Mouse (Mus musculus): ENCODE data around the gene Zc3h18.

The Zc3h18 gene

GRCm38 (mm10) chr8:122436146-122436545 is 59.7 kb downstream of the Zc3h18 start:
- DNase-seq (ENCODE audit: low read depth, low spot score): no peak

GRCm38 (mm10) chr8:122436586-122437125 is 60.2 kb downstream of the Zc3h18 start:
- DNase-seq (ENCODE audit: low read depth, low spot score): no peak

GRCm38 (mm10) chr8:122437708-122438331 is 61.4 kb downstream of the Zc3h18 start:
- DNase-seq (ENCODE audit: low read depth, low spot score): no peak

- DNase-seq (ENCODE audit: low read depth, low spot score): no peak
Observed at GRCm38 (mm10) chr8:122439336-122439735, 62.9 kb downstream of the Zc3h18 start.

- DNase-seq (ENCODE audit: low read depth, low spot score): no peak
Observed at GRCm38 (mm10) chr8:122441326-122441725, 64.9 kb downstream of the Zc3h18 start.

- DNase-seq (ENCODE audit: low read depth, low spot score): no peak
Observed at GRCm38 (mm10) chr8:122442356-122442755, 65.9 kb downstream of the Zc3h18 start.

- no peak for DNase-seq (ENCODE audit: low read depth, low spot score)
Observed at GRCm38 (mm10) chr8:122442781-122443180, 66.4 kb downstream of the Zc3h18 start.

GRCm38 (mm10) chr8:122443262-122444006 is 67.0 kb downstream of the Zc3h18 start, which contains the start of gene Mvd:
Gene Mvd, minus strand, starts transcription at chr8:122443422.
- peak; percentile 99 for DNase-seq (ENCODE audit: low read depth, low spot score)

- peak; percentile 96 for DNase-seq (ENCODE audit: low read depth, low spot score)
Observed at GRCm38 (mm10) chr8:122444058-122444748, 67.8 kb downstream of the Zc3h18 start.

GRCm38 (mm10) chr8:122445203-122445602 is 68.8 kb downstream of the Zc3h18 start:
- DNase-seq (ENCODE audit: low read depth, low spot score): peak; percentile 69

GRCm38 (mm10) chr8:122451161-122451703 is 74.8 kb downstream of the Zc3h18 start:
- no peak for DNase-seq (ENCODE audit: low read depth, low spot score)

- DNase-seq (ENCODE audit: low read depth, low spot score): no peak
Observed at GRCm38 (mm10) chr8:122452154-122452553, 75.7 kb downstream of the Zc3h18 start.

- no peak for DNase-seq (ENCODE audit: low read depth, low spot score)
Observed at GRCm38 (mm10) chr8:122454409-122454808, 78.0 kb downstream of the Zc3h18 start.

GRCm38 (mm10) chr8:122457171-122457570 is 80.8 kb downstream of the Zc3h18 start:
- DNase-seq (ENCODE audit: low read depth, low spot score): no peak

GRCm38 (mm10) chr8:122459218-122459900 is 83.0 kb downstream of the Zc3h18 start:
- no peak for DNase-seq (ENCODE audit: low read depth, low spot score)

- DNase-seq (ENCODE audit: low read depth, low spot score): no peak
Observed at GRCm38 (mm10) chr8:122459990-122460389, 83.6 kb downstream of the Zc3h18 start.

- peak; percentile 78 for DNase-seq (ENCODE audit: low read depth, low spot score)
Observed at GRCm38 (mm10) chr8:122460524-122461472, 84.4 kb downstream of the Zc3h18 start, which contains the start of gene Snai3. Gene Snai3, minus strand, starts transcription at chr8:122460733.

- DNase-seq (ENCODE audit: low read depth, low spot score): peak; percentile 87
Observed at GRCm38 (mm10) chr8:122461473-122462148, 85.2 kb downstream of the Zc3h18 start.

GRCm38 (mm10) chr8:122462510-122462909 is 86.1 kb downstream of the Zc3h18 start:
- DNase-seq (ENCODE audit: low read depth, low spot score): peak; percentile 20

Data from 3T3-L1 (cell line).